Mouse (Mus musculus) cerebellum, adult 18-20 months (tissue): ENCODE measurements around the gene Spsb1.
A peak's percentile ranks its signal among the peaks of the same experiment; 100 is the strongest.

Experiments used
- DNase-seq, 2 experiments: peaks; one replicate each; pipeline ENCODE4 v3.0.0; 2021

Gene Spsb1

GRCm38 (mm10) chr4:149882139-149882916, 72.5 kb downstream of the Spsb1 start:
- no peak for DNase-seq

DNA sequence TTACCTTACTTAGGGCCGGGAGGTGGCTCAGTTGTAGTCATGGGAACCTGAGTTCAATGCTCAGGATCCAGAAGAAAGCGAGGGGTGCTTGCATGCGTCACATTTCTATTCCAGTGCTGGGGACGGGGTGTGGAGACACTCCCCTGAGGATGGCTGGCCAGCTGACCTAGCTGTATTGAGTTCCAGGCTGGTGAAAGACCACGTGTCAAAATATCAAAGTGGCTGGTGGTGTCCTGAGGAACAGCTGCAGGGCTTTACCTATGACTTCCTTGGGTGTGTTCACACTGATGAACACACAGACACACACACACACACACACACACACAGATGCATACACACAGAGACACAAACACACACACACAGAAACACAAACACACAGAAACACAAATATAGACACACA, 73.9 kb downstream of the Spsb1 start:
- DNase-seq = no peak

DNA sequence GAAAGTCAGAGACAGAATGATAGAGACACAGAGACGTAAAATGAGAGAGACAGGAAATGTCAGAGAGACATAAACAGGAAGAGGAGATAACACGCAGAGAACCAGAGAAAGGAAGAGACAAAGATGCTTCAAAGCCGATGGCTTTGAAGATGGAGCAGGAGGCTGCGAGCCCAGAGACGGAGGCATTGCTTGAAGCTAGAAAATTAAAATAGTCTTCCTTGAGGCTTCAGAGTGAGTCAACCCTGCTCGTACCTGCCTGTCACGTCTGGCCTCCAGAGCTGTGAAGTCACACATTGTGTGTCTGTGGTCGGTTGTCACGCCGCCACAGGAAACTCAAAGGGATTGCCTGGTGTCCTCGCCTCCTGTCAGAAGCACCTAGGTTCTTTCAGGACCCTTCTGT, 74.9 kb downstream of the Spsb1 start:
- no peak for DNase-seq

DNA sequence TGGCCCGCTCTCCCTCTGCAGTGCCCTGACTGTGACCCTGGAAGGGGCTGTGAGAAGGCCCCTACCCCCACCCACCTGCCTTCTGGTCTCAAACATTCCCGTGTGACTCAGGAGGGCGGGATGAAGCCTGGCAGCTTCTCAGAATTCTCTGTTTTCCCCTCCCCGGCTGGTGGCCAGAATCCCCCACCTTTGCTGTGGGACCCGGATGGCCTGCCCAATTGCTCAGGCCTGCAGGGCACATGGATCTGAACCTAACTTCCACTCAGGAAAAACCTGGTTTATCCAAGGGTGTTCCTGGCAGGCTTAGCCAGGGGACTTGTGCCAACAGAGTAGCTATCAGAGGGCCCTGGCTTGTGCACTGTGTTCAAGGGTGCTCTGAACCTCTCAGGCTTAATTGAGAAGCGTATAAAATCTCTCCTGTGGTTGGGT, 76.8 kb downstream of the Spsb1 start:
- no peak for DNase-seq

DNA sequence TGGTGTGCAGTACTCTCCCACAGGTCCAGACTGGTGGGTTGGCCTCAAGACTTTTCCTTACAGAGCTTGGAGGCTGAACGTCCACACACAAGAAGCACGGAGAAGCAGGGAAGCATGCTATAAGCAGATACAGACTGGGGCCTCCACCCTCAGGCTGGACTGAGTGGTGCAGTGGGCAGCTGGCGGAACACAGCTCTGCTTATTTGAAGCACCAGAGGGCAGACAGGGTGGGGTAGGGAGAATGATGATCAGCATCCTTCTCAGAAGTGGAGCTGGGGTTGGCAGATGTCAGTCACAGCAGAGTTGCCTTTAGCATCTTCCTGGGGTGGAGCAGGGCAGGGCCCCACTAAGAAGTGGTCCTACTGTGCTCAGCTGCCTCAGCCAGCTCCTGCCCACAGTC, 77.6 kb downstream of the Spsb1 start:
- DNase-seq = no peak

- DNase-seq = no peak
Observed at GRCm38 (mm10) chr4:149876761-149877160, 78.1 kb downstream of the Spsb1 start.

DNA sequence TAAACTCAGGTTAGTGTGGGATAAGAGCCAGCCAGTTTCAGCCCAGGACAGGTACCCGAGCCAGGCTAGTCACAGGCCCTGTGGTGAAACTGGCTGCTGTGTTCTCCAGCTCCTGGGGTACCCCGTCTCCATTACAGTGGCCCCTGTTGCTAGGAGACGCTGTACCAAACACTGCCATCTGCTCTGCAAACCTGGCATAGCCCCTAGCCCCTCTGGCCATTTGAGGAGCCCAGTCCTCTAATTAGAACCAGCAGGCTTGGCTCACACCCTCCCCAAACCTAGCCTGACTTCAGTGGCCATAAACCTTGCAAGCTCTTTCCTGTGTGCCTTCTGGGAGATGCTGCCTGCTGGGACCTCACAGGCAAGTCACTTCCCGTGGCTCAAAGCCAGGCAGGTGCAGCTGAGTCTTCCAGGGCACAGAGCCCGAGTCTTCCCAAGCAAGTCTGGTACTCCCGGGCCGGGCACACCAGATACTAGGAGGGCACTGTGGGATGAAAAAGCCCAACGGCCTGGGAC, 78.8 kb downstream of the Spsb1 start:
- peak; percentile 78 for DNase-seq

DNA sequence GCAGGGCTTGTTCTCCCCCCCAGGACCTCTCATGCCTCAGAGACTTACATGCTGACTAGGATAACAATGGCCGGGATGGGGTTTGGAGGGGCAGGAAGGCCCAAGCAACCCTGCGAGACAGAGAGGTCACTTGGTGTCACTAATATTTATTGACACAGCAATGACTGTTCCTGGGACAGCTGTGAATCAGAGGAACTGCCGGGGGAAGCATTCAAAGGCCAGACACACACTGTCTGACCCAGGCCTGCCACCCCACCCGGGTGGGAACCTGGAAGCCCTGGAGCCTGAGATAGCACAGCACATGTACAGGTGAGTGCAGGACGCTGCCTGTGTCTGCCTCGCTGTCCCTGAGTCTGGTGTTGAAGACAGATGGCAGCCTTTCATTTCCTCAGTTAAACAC, 79.5 kb downstream of the Spsb1 start:
- DNase-seq = no peak

- no peak for DNase-seq
Observed at GRCm38 (mm10) chr4:149872236-149872635, 82.6 kb downstream of the Spsb1 start.

- no peak for DNase-seq
Observed at GRCm38 (mm10) chr4:149871582-149871981, 83.3 kb downstream of the Spsb1 start.

- no peak for DNase-seq
Observed at GRCm38 (mm10) chr4:149871014-149871413, 83.8 kb downstream of the Spsb1 start.

DNA sequence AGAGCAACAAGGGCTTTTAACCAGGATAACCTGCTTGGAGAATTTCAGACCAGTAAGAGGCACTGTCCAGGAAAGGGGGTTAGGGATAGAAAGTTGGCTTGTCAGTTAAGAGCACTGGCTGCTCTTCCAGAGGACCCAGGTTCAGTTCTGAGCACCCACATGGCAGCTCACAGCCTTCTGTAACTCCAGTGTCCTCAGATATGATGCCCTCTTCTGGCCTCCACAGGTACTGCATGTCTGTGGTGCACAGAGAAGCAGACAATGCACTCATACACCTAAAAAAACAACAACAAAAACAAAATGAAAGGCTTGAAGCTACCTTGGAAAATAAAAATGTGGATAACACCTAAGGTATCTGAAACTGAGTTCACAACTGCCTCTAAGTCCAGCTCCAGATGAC, 84.4 kb downstream of the Spsb1 start:
- DNase-seq = no peak

- no peak for DNase-seq
Observed at GRCm38 (mm10) chr4:149868725-149869124, 86.1 kb downstream of the Spsb1 start.

- DNase-seq = no peak
Observed at GRCm38 (mm10) chr4:149868009-149868408, 86.8 kb downstream of the Spsb1 start.

DNA sequence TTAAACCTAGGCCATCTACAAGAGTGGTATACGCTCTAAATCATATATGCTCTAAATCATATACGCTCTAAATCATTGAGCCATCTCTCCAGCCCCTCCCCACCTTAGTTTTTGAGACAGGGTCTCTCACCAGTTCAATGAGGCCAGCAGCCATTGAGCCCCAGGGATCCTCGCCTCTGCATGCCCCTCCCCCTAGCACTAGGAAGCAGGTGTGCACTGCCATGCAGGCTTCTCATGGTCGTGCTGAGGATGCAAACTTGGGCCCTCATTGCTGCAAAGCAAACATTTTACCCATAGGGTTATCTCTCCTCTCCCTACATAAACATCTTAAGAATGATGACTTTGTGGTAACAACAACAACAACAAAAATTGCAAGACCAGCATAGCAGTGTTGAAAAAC, 87.5 kb downstream of the Spsb1 start:
- no peak for DNase-seq

DNA sequence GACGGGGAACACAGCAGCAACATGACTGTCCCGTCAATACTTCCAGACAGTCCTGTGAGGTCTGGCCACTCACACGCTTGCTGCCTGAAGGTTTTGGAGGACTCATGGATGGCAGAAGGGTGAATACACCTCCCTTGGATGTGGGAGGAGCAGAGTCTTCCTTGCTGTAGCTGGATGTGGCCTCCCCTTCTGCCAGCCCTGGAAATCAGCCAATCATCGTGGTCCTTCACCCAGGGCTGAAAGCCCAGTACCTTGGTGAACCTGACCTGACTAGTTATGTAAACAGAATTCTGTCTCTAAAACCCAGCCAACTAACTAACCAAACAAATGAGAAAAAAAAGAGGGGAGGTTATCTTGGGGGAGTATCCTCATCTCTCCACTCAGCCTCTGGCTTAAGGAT, 90.4 kb downstream of the Spsb1 start:
- no peak for DNase-seq

- no peak for DNase-seq
Observed at GRCm38 (mm10) chr4:149863522-149863921, 91.3 kb downstream of the Spsb1 start.

- no peak for DNase-seq
Observed at GRCm38 (mm10) chr4:149860393-149860792, 94.5 kb downstream of the Spsb1 start.

- DNase-seq = no peak
Observed at GRCm38 (mm10) chr4:149858584-149858983, 96.3 kb downstream of the Spsb1 start.

DNA sequence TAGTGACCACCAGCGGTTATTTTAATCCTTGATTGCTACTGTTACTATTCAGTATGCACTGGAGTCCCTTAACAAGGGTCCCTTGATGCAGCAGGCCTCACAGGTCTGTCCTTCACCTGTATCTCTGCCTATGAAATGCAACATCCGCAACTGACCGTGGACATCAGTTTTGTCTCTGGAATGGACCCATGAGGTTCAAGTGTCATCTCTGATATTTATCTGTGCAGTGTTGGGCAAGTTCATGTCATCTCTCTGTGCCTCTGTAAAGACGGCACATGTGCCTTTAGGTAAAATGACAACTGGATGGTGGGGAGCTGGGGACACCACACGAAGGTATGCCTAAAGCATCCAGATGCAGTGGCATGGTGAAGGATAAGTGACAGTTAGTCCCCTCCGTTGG, 96.7 kb downstream of the Spsb1 start:
- no peak for DNase-seq

GRCm38 (mm10) chr4:149857688-149858087, 97.2 kb downstream of the Spsb1 start:
- DNase-seq = no peak

GRCm38 (mm10) chr4:149855892-149856807, 98.7 kb downstream of the Spsb1 start:
- DNase-seq = no peak

DNA sequence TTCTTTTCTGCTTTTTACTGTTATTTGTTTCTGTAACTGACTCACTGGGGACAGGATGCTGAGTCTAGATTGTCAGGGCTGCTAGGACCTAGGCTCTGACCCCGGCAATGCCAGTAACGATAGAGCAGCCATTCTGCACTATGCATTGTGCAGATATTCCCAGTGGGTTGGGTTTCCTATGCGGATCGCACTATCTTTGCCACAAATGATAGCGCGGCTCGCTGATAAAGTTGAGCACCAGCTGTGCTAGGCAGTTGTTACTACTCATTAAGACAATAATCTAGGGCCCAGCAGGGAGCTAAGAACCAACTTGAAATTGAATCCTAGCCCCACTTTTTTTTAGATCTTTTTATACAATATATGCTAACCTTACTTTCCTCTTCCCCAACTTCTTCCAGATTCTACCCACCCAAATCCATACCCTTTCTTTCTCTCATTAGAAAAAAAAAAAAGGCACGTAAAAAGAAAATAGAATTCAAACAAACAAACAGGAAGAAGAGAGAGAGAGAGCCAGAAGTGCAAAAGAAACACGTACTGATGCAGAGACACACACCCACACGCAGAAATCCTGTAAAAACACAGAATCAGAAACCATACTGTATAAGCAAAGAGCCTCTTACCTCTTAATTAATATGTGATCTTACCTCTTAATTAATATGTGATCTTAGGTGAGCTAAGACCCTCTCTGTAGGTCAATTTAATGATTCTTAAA, 99.5 kb downstream of the Spsb1 start:
- no peak for DNase-seq
